Mouse (Mus musculus) thymus, adult 2 months (tissue): ENCODE measurements around the gene Kansl1. TPM values are rescaled to one million over a fixed set of nuclear protein-coding genes. Genes with fewer than 3 reads are reported as not detected.

ENCODE experiments used
- DNase-seq: peaks from one replicate; pipeline ENCODE4 v3.0.0; 2021
- H3K27ac ChIP-seq: fragments of 200-500 bp; 2 replicates; pipeline ENCODE4 v1.5.1; 2012; ENCODE audit warnings: low read length, control low read depth; ENCODE audit not compliant: control insufficient read depth, insufficient read depth
- H3K27me3 ChIP-seq: fragments of 200-500 bp; 2 replicates; pipeline ENCODE4 v1.6.1; 2012; ENCODE audit warnings: mild to moderate bottlenecking, low read length, moderate library complexity, mixed read lengths; ENCODE audit not compliant: control insufficient read depth, insufficient read depth
- H3K36me3 ChIP-seq: fragments of 200-500 bp; 2 replicates; pipeline ENCODE4 v1.6.1; 2012; ENCODE audit warnings: mild to moderate bottlenecking, low read length, moderate library complexity; ENCODE audit not compliant: control insufficient read depth, insufficient read depth
- H3K4me1 ChIP-seq: fragments of 200-500 bp; replicated peaks from 2 replicates; pipeline ENCODE4 v1.6.1; 2012; ENCODE audit warnings: low read length; ENCODE audit not compliant: control insufficient read depth, insufficient read depth
- H3K4me3 ChIP-seq: fragments of 200-500 bp; 2 replicates; pipeline ENCODE4 v1.5.1; 2012; ENCODE audit warnings: mild to moderate bottlenecking, low read length, control low read depth, moderate library complexity; ENCODE audit not compliant: control insufficient read depth, insufficient read depth
- CTCF ChIP-seq: fragments of 200-500 bp; IDR thresholded peaks from 2 replicates; pipeline ENCODE4 v1.5.1; 2012; ENCODE audit warnings: mild to moderate bottlenecking, control low read depth, low read length, moderate library complexity, borderline replicate concordance; ENCODE audit not compliant: control insufficient read depth, poor library complexity, insufficient read depth; ENCODE audit errors: extremely low read depth
- POLR2A ChIP-seq: fragments of 200-500 bp; IDR thresholded peaks from 2 replicates; pipeline ENCODE4 v1.6.1; 2012; ENCODE audit warnings: mild to moderate bottlenecking, low read length, control low read depth, moderate library complexity; ENCODE audit not compliant: control insufficient read depth, poor library complexity, insufficient read depth; ENCODE audit errors: extremely low read depth
- WGBS: fragments of 180-500 bp; shearing (Covaris S2); methylation state at CpG from one replicate; pipeline ENCODE4 v1.1.7; 2018; 5-methylcytosine and 5-hydroxymethylcytosine counted together
- polyA plus RNA-seq: library from polyadenylated mRNA; depleted of rRNA; stranded (reverse); fragments of >200 nt; gene quantifications from 2 replicates; pipeline ENCODE4 v1.2.3, GENCODE M21; 2012

Gene Kansl1
- polyA plus RNA-seq, 1 experiment, result 202 TPM

DNA sequence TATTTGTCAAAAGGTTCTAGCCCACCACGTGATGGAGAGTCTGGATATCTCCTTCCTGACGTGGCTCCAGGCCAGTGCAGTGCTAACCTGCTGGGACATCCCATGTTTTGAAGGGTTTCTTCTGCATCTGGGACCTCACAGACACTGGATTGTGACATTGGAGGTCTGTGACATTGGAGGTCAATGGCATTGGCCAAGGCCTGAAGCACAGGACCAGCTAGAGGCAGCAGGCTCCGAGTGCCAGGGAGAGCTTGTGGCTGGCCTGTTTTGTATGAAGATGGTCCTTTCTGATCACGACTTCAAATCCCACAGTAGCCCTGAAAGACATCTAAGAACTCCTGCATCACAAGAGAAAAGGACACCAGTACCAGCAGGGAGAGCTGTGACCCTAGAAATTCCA, 138.5 kb downstream of the Kansl1 start:
- no peak for DNase-seq
- Histone ChIP-seq H3K4me3 (no peak overlapping the region), H3K27me3 (no peaks in the 10 kb centered on the region), H3K27ac (no peak overlapping the region), H3K4me1 (no peaks in the 10 kb centered on the region), H3K36me3 (peaks cover 22% of the 10 kb centered on the region)
- WGBS, result 90% methylated on average over 4 of the region's 4 CpGs
- no peak for TF ChIP-seq POLR2A
- TF ChIP-seq CTCF, result no peak

DNA sequence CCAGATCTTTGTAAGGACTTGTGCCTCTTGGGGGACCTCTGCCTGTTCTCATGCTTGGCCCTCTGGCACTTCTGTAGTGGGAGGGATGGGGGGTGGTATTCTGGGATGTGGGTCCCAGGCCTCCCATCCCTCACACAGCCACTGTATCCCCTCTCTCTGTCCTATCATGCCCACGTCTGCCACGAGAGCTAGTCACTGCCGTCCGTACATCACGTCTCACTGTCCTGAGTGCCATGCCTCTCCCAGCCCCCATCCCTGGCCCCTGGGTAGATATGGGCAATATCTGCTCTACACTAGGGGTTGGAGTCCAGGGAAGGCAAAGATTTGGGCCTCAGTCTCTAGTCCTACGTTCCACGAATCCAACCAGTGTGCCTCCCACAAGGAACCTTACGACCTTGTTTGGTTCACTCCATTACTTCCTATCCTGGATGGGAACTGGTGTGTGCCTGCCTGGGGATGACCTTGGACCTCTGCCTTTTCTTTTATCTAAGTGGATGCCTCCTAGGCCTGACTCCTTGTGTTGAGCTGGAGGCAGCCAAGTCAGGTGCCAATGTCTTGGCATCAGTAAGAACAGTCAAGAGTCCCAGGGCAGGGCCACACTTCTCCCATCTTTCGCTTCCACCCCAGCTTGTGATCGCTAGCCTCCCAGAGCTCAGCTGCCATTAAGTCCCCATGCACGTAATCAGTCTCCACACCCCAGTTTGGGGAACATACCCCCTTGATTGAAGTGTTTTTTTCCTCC, 139.3 kb downstream of the Kansl1 start:
- no peak for DNase-seq
- Histone ChIP-seq H3K36me3 (peaks cover 14% of the 10 kb centered on the region), H3K4me1 (no peaks in the 10 kb centered on the region), H3K27ac (no peak overlapping the region), H3K4me3 (no peak overlapping the region), H3K27me3 (no peaks in the 10 kb centered on the region)
- WGBS, result 93% methylated on average over 11 of the region's 11 CpGs
- no peak for TF ChIP-seq CTCF
- TF ChIP-seq POLR2A, result no peak

DNA sequence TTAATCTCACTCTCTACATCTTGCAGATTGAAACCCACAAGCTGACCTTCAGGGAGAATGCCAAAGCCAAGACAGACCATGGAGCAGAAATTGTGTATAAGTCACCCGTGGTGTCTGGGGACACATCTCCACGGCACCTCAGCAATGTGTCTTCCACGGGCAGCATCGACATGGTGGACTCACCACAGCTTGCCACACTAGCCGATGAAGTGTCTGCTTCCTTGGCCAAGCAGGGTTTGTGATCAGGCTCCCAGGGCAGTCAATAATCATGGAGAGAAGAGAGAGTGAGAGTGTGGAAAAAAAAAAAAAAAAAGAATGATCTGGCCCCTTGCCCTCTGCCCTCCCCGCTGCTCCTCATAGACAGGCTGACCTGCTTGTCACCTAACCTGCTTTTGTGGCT, 140.7 kb downstream of the Kansl1 start:
- Histone ChIP-seq H3K4me1 (no peaks in the 10 kb centered on the region), H3K27me3 (no peaks in the 10 kb centered on the region), H3K4me3 (no peak overlapping the region), H3K36me3 (peaks cover 4% of the 10 kb centered on the region), H3K27ac (no peak overlapping the region)
- WGBS, result 93% methylated on average over 6 of the region's 6 CpGs
- no peak for DNase-seq
- no peak for TF ChIP-seq POLR2A
- no peak for TF ChIP-seq CTCF

DNA sequence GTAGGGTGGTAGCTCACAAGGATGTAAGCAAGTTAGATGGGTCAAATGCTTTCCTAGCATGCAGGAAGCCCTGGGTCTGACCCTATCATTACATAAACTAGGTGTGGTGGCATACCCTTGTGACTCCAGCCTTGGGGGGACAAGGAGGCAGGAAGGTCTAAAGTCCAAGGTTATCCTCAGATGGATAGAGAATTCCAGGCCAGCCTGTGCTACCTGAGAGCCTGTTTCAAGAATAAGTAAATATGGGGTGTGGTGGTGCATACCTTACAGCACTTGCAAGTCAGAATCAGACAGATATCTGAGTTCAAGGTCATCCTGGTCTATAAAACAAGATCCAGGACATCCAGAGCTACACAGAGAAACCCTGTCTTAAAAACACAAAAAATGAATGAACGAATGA, 141.2 kb downstream of the Kansl1 start:
- TF ChIP-seq CTCF, result no peak
- no peak for TF ChIP-seq POLR2A
- DNase-seq, result no peak
- no peak overlapping the region for H3K27ac ChIP-seq
- no peaks in the 10 kb centered on the region for H3K27me3 ChIP-seq
- no peaks in the 10 kb centered on the region for H3K4me1 ChIP-seq
- H3K36me3 ChIP-seq, result no peaks in the 10 kb centered on the region
- 100% methylated on average over 1 of the region's 1 CpGs for WGBS
- no peak overlapping the region for H3K4me3 ChIP-seq

GRCm38 (mm10) chr11:104322142-104322541, 146.5 kb downstream of the Kansl1 start:
- H3K4me1 ChIP-seq, result peaks cover 8% of the 10 kb centered on the region
- DNase-seq, result no peak
- 83% methylated on average over 4 of the region's 4 CpGs for WGBS
- no peak overlapping the region for H3K27ac ChIP-seq
- H3K36me3 ChIP-seq, result no peaks in the 10 kb centered on the region
- no peaks in the 10 kb centered on the region for H3K27me3 ChIP-seq
- TF ChIP-seq CTCF (no peak), POLR2A (no peak)
- H3K4me3 ChIP-seq, result no peak overlapping the region

DNA sequence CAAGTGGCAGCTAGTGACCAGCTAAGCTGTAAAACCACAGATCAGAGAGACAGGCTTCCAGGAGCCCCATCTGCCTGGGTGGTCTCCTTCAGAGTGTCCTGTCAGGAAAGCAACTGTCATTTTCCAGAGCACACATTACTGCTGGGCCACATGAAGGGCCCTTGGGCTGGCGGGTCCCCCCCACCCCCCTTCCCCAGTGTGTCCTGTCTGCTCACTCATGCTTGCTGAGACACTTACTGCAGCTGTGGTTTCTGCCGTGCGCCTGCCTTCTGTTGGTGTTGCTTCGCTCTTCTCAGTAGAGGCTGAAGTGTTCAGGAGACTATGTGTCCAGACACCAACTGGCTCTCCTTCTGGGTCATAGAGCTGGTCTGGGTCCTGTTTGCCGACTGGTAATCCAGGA, 148.2 kb downstream of the Kansl1 start:
- H3K4me3 ChIP-seq, result no peak overlapping the region
- 23% methylated on average over 5 of the region's 5 CpGs for WGBS
- TF ChIP-seq CTCF (no peak), POLR2A (no peak)

GRCm38 (mm10) chr11:104318940-104319781, 149.5 kb downstream of the Kansl1 start:
- H3K27ac ChIP-seq, result no peak overlapping the region
- no peaks in the 10 kb centered on the region for H3K36me3 ChIP-seq
- DNase-seq, result no peak
- peak overlapping the region; percentile 16 for H3K4me3 ChIP-seq
- 3% methylated on average over 24 of the region's 24 CpGs for WGBS
- TF ChIP-seq CTCF (no peak), POLR2A (no peak)
- H3K4me1 ChIP-seq, result peaks cover 8% of the 10 kb centered on the region
- no peaks in the 10 kb centered on the region for H3K27me3 ChIP-seq

More for the DNA sequence above, 148.2 kb downstream of the Kansl1 start:
- no peak overlapping the region for H3K27ac ChIP-seq
- no peaks in the 10 kb centered on the region for H3K27me3 ChIP-seq
- peaks cover 8% of the 10 kb centered on the region for H3K4me1 ChIP-seq
- no peak for DNase-seq
- no peaks in the 10 kb centered on the region for H3K36me3 ChIP-seq
